Mouse (Mus musculus) retina, postnatal 7 days (tissue): ENCODE measurements around the gene Tbc1d4.
"Not testable (repeated sequence)": the region's sequence is repeated elsewhere in the genome, so short reads cannot be mapped to it uniquely, and the experiment has no call there.

ENCODE experiments used
- DNase-seq: peaks from one replicate; pipeline ENCODE4 v3.0.0-alpha.2; 2012; ENCODE audit warnings: low read depth, low spot score

Gene Tbc1d4

GRCm38 (mm10) chr14:101595301-101596080, 13.5 kb downstream of the Tbc1d4 start:
- no peak for DNase-seq

- DNase-seq, result no peak
These were observed 15.0 kb downstream of the Tbc1d4 start for GRCm38 (mm10) chr14:101594001-101594400.

DNA sequence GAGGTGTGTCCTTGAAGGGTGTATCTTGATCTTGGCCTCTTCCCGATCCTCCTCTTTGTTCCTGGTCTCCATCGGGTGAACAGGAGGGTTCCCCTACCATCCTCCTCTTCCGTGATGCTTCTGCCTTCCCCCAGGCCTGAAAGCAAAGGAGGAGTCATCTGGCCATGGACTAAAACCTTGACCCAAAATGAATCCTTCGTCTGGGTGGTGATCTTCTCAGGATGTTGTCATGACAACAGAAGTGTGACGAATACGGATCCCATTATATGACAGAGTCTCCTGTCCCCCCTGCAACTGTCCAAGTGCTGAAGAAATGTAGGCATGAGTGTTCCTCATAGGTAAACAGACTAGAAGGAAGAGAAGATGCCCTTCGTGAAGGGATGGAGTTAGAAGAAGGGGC, 15.7 kb downstream of the Tbc1d4 start:
- DNase-seq, result no peak

GRCm38 (mm10) chr14:101591101-101591500, 17.9 kb downstream of the Tbc1d4 start:
- no peak for DNase-seq

GRCm38 (mm10) chr14:101588209-101588991, 20.6 kb downstream of the Tbc1d4 start:
- not testable (repeated sequence) for DNase-seq

DNA sequence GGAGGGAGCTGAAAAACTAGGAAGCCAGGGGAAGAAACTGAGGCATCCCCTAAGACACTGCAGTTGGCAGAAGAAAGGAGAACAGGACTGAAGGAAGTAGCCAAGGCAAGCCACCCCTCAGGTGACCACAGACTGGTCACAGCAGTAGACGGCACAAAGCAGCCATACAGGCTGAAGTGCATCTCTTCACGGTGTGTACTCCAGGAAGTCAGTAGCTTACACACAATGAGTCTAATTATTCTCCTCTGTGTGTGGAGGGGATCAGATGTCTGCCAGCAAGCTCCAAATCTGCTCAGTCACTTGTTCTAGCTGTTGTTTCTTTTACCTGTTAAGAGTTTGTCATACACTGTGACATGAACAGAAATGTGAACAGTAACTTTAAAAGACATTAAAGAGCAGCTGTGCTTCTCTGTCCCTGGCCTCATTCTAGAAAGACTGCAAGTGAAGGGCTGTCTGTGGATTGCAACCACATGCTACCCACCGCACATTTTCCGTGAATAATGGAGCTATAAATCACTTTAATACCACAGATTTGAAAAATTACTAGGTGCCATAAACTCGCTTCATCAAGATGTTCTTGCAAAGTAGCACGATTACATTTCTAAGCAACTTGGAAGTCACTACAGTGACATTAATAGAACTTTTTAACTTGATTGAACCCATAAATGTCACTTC, 21.5 kb downstream of the Tbc1d4 start:
- DNase-seq, result not testable (repeated sequence)

DNA sequence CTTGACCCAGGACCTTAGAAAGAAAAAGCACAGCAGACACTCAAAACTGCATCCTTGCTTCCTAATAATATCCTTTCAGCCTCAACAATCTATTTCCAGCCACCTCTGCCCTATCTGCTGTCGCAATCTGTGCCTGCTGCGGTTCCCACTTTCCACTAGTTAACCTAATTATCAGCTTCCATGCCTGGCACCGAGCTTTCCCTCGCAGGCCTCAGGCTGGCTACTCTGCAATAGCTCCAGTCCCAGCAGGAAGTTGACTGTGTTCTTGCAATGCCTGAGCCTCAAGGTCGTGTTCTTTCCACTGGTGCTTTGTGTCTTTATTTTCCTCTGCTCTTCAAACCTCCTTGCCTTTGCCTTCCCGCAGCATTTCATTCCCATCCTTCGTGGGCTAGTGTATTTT, 22.9 kb downstream of the Tbc1d4 start:
- no peak for DNase-seq

- no peak for DNase-seq
These were observed 33.3 kb downstream of the Tbc1d4 start for GRCm38 (mm10) chr14:101575651-101576050.

DNA sequence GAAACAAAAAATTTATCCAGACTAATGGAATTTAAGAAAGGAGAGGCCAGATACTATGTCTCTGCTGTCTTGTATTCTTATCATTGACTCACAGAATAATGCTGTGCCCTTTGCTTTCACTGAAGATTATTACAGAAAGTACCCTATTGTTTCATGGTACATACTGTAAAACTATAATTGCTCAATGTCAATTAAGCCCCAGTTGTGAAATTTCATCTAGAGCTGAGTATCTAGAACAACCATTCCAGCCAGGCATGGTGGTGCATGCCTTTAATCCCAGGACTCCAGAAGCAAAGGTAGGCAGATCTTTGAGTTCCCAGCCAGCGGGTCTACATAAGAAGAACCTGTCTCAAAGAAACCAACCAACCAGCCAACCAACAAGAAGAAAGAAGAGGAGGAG, 34.5 kb downstream of the Tbc1d4 start:
- DNase-seq, result no peak

DNA sequence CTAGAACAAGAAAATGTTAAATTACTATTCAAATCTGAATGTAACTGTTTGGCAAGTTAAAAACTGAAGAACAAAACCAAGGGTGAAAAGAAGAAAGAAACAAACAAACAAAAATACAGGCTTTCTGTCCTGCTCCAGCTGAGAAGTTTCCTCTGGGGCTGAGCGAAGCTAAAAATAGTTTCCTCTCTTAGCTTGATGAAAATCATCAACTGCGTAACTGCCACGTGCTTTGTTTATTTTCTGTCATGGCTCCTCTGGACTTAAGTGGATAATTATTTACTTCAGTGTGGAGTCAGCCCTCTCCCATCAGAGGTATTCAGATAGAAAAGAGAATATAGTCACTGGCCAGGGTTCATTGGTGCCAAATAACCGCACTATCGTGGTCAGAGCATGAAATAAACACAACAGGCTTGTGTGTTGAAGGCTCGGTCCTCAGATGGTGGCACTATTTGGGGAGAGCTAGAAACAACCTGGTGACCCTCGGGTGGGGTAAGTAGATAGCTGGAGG, 35.8 kb downstream of the Tbc1d4 start:
- DNase-seq, result no peak

DNA sequence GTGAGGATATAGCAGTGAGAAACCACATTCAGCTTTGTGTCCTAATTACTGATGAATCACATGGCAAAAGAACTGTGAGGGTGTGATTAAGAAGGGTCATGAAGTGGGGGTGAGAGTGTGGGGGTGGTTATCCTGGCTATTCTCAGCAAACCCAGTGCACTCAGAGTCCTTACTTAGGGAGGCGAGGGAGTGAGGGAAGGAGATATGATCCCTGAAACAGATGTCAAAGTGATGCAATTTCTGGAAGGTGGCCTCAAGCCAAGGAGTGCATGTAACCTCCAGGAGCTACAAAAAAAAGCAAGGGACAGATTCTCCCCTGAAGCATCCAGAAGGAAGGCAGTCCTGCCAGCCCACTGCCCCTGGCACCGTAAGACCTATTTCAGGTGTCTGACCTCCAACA, 40.2 kb downstream of the Tbc1d4 start:
- DNase-seq, result no peak

GRCm38 (mm10) chr14:101566717-101567116, 42.3 kb downstream of the Tbc1d4 start:
- no peak for DNase-seq

- DNase-seq, result no peak
These were observed 43.3 kb downstream of the Tbc1d4 start for GRCm38 (mm10) chr14:101565661-101566060.

DNA sequence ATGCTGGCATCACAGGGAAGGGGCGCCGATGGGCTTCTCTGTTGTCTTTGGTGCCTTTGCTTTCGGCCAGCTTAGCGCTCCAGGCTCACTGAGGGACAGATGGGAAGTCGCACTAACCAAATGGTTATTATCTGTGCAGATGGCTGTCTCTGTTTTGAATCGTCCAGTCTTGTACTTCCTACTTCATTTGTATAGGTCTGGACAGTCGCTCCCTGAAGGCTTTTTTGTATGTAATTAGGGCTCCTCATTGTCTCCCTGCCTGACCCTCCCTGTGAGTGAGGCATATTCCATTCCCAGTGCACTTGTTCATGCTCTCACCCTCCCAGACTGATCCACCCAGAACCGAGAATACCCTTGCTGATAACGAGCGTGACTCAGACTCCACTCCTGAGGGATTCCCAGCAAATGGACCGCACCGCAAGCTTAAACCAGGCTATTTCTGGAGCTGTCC, 47.7 kb downstream of the Tbc1d4 start:
- no peak for DNase-seq

GRCm38 (mm10) chr14:101559446-101559845, 49.5 kb downstream of the Tbc1d4 start:
- no peak for DNase-seq

DNA sequence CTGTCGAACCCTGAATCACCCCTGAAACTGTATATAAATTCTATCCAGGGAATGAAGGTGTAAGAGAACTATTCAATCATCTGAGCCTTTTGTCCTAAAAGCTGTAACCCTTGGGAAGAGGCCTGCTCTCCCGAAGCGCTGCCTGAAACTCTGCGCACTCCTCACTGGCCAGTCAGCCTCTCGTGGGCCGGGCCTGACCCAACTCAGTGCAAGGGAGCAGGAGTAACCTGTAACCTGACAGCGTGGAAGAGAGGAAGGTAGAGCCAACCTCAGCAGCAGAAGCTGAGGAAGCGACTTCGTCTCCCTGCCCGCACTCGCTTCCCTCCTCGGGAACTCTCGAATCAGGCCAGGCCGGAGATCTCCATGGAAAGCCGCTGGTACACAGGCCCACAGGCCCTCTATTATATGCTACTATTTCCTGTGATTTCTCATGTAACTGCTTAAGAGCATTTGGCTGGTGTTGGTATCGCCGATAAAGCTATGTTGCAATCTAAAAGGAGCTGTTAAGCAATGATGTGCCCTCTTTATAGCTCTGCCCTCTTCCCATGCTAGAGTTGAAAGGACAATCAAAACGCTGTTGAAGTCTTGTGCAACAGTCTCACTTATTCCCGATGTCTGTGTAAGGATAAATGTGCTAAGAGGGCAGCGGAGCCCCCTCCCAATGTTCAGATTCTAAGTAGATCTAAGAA, 60.0 kb downstream of the Tbc1d4 start:
- no peak for DNase-seq

DNA sequence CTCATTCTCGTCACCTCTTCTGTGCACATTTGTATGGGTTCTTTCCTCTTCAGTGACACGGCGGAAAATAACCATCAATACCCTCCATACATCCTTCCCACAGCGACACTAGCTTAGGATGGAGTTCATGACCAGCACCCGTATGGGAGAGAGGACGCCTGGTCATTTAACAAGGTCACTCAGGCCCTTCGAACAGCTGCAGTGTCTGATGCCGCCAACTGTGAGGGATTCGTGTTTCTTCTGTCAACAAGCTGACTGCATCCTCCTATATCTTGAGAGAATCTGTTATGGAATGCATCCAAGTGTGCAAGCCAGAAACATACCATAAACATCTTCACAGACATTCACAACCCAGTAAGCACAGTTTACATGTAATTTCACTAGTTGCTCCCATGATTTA, 67.1 kb downstream of the Tbc1d4 start:
- no peak for DNase-seq

DNA sequence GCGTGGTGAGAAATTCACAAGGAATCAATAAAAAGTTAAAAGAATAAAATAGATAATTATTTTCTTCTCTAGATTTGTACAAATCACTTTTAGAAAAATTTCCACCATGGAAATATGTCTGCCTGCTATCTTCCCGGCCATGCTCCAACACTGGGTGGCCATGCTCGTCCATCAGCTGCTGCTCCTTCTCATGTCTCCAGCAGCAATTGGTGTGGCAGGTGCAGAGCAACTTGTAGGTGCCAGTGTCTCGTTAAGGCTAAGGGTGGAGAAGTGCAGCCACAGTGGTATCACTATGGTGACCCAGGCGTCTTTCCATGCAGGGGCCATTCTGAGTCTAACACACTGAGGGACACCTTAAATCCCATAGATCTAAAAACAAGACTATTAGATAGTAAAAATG, 67.8 kb downstream of the Tbc1d4 start:
- no peak for DNase-seq

- no peak for DNase-seq
These were observed 68.5 kb downstream of the Tbc1d4 start for GRCm38 (mm10) chr14:101540466-101540865.

GRCm38 (mm10) chr14:101537906-101538305, 71.1 kb downstream of the Tbc1d4 start:
- no peak for DNase-seq

GRCm38 (mm10) chr14:101537413-101537812, 71.6 kb downstream of the Tbc1d4 start:
- no peak for DNase-seq
